Comparison of ENCODE assay signal across 14 mouse cellular contexts in the genomic region with DNA sequence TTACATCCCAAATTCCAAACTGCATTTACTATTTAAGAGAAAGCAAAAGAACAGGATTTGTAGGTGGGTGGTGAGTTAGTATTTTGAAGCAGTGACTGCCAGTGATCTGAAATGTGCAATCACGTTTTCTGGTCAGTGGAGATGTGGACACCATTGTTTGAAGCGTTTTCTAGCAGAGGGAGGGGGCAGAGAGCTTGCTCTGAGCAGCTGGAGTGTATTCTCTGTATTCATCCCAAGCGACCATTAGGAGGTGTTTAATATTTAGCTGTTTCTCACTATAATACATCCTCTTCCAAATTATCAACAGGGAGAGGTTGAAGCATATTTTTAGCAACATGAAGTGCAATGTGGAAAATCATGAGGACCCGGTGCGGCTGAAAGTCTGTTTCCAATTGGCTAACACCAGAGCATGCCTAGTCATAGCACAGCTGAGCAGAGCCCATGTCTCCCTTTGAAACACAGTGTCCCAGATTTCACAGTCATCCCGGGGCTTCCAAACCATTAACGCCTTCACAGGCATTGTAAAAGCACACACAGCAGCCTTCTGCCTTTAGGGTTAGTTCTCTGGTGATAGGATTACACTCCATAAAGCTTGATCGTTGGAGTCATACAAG. TPM values are rescaled to one million over a fixed set of nuclear protein-coding genes. Genes with fewer than 3 reads are reported as not detected.
A peak's percentile ranks its signal among the peaks of the same experiment; 100 is the strongest.
DNase-seq lines count a peak whose midpoint lies in the region; ATAC-seq and TF ChIP-seq lines count a peak whose summit lies in the region.
"Had no signal": no experiment of that assay in that cellular context is flagged by ENCODE, and none has a peak within 500 bp of the region (broad histone marks: within the 10 kb centered on the region; RNA-seq: fewer than 3 reads in every experiment).

No protein-coding gene starts in this region.

- no peak overlapping the region; the same call in 1 of the 2 replicates for H3K27ac ChIP-seq in midbrain, embryonic 13.5 days
- H3K27ac ChIP-seq in midbrain, embryonic 11.5 days (ENCODE audit: low read depth, low read length): no peak overlapping the region
- peak overlapping the region; percentile 2; the same call in 1 of the 2 replicates for H3K27ac ChIP-seq in hindbrain, postnatal 0 days
- H3K27ac ChIP-seq: neural tube, embryonic 12.5 days had no signal

- TF ChIP-seq CTCF in hindbrain, postnatal 0 days (IDR thresholded peaks at IDR 0.05; ENCODE audit: low read depth): no peak

- no peak overlapping the region for H3K9ac ChIP-seq in midbrain, embryonic 13.5 days (replicated peaks)
- no peak overlapping the region for H3K9ac ChIP-seq in midbrain, embryonic 11.5 days (ENCODE audit: low read length)
- H3K9ac ChIP-seq in hindbrain, postnatal 0 days (replicated peaks; ENCODE audit: low read length): no peak overlapping the region
- H3K9ac ChIP-seq: neural tube, embryonic 12.5 days had no signal

- H3K9me3 ChIP-seq in midbrain, embryonic 13.5 days: no peaks in the 10 kb centered on the region
- no peaks in the 10 kb centered on the region for H3K9me3 ChIP-seq in midbrain, embryonic 11.5 days (ENCODE audit: control insufficient read depth, low read length)
- H3K9me3 ChIP-seq in hindbrain, postnatal 0 days (ENCODE audit: low read length): no peaks in the 10 kb centered on the region
- H3K9me3 ChIP-seq: neural tube, embryonic 12.5 days had no signal

- H3K4me2 ChIP-seq in midbrain, embryonic 13.5 days (replicated peaks): 0 out of 2 replicates have a peak overlapping the region, but pooled peaks have one; percentile 19
- H3K4me2 ChIP-seq in midbrain, embryonic 11.5 days: no peak overlapping the region
- H3K4me2 ChIP-seq in hindbrain, postnatal 0 days (ENCODE audit: low read depth, low read length): 0 out of 2 replicates have a peak overlapping the region, but pooled peaks have one; percentile 3
- H3K4me2 ChIP-seq: neural tube, embryonic 12.5 days had no signal

- H3K27me3 ChIP-seq in midbrain, embryonic 13.5 days: no peaks in the 10 kb centered on the region
- no peaks in the 10 kb centered on the region for H3K27me3 ChIP-seq in midbrain, embryonic 11.5 days (ENCODE audit: control insufficient read depth, insufficient read depth, low read length)
- no peaks in the 10 kb centered on the region for H3K27me3 ChIP-seq in hindbrain, postnatal 0 days (ENCODE audit: insufficient read depth, low read length)
- H3K27me3 ChIP-seq: neural tube, embryonic 12.5 days had no signal

- no peak for ATAC-seq in CD4-positive, CD25-positive, alpha-beta regulatory T cell, adult 4 months
- peak; percentile 62; the same call in 1 of the 2 replicates for ATAC-seq in midbrain, embryonic 13.5 days
- ATAC-seq in midbrain, embryonic 11.5 days (ENCODE audit: low FRiP score): no peak
- peak; percentile 81 for ATAC-seq in hindbrain, postnatal 0 days
- ATAC-seq: lung, postnatal 0 days had no signal

- H3K4me1 ChIP-seq in midbrain, embryonic 13.5 days (replicated peaks): 0 out of 2 replicates have a peak, but pooled peaks cover 3% of the 10 kb centered on the region
- no peaks in the 10 kb centered on the region for H3K4me1 ChIP-seq in midbrain, embryonic 11.5 days (ENCODE audit: control insufficient read depth, insufficient read depth, low read length)
- H3K4me1 ChIP-seq in hindbrain, postnatal 0 days (ENCODE audit: insufficient read depth, low read length): no peaks in the 10 kb centered on the region
- H3K4me1 ChIP-seq: neural tube, embryonic 12.5 days had no signal

- WGBS in midbrain, embryonic 13.5 days: 47% methylated on average over 8 of the region's 8 CpGs
- 56% methylated on average over 8 of the region's 8 CpGs for whole genome bisulfite sequencing in midbrain, embryonic 11.5 days
- WGBS in hindbrain, postnatal 0 days: 32% methylated on average over 8 of the region's 8 CpGs

- DNase-seq in CD4-positive, CD25-positive, alpha-beta regulatory T cell, adult 2 months (ENCODE audit: low read depth, low spot score): peak; percentile 11
- no peak for DNase-seq in midbrain, embryonic 11.5 days (ENCODE audit: low spot score, missing footprints)
- DNase-seq in hindbrain, postnatal 0 days (ENCODE audit: low spot score): peak; percentile 56
- DNase-seq in retina, embryonic 14.5 days (ENCODE audit: low spot score): peak; percentile 50
- no peak for DNase-seq in cerebellum, postnatal 10 days
- no peak for DNase-seq in embryo, embryonic 10.5 days (ENCODE audit: low spot score)
- DNase-seq: kidney, postnatal 10 days had no signal

- no peak overlapping the region for H3K4me3 ChIP-seq in midbrain, embryonic 13.5 days (replicated peaks)
- no peak overlapping the region for H3K4me3 ChIP-seq in midbrain, embryonic 11.5 days (ENCODE audit: low read depth, low read length)
- no peak overlapping the region for H3K4me3 ChIP-seq in hindbrain, postnatal 0 days (ENCODE audit: low read length)
- H3K4me3 ChIP-seq: neural tube, embryonic 12.5 days had no signal

- no peaks in the 10 kb centered on the region for H3K36me3 ChIP-seq in midbrain, embryonic 13.5 days
- H3K36me3 ChIP-seq in midbrain, embryonic 11.5 days (ENCODE audit: control insufficient read depth, insufficient read depth, low read length): no peaks in the 10 kb centered on the region
- no peaks in the 10 kb centered on the region for H3K36me3 ChIP-seq in hindbrain, postnatal 0 days (ENCODE audit: insufficient read depth, low read length)
- H3K36me3 ChIP-seq: neural tube, embryonic 12.5 days had no signal

RNA-seq across cellular contexts. Expression of gene Icos, which starts 41.7 kb away (rescaled TPM):
- 100 to 1,000 TPM; 309 to 337 TPM for polyA plus RNA-seq in CD4-positive, CD25-positive, alpha-beta regulatory T cell, adult 4 months (2017; shearing (Covaris generic))
- 0.09 TPM in 1 of 2 replicates, not detected in the other for polyA plus RNA-seq in midbrain, embryonic 13.5 days (2015; fragmentation: Nextera tagmentation; extraction: Ambion mirVana)
- polyA plus RNA-seq in midbrain, embryonic 11.5 days (2014; fragmentation: Nextera tagmentation; extraction: Ambion mirVana): 0.04 and 0.10 TPM in 2 replicates
- 0.25 TPM in 1 of 2 replicates, not detected in the other for total RNA-seq in hindbrain, postnatal 0 days (2014; rRNA removed)
- polyA plus RNA-seq in hindbrain, postnatal 0 days (2015; fragmentation: Nextera tagmentation; extraction: Ambion mirVana): 0.10 and 0.19 TPM in 2 replicates

RNA-seq across cellular contexts. Expression of gene Ctla4, which starts 49.3 kb away (rescaled TPM):
- polyA plus RNA-seq in CD4-positive, CD25-positive, alpha-beta regulatory T cell, adult 4 months (2017; shearing (Covaris generic)): 100 to 1,000 TPM; 274 to 291 TPM
- polyA plus RNA-seq in midbrain, embryonic 13.5 days (2015; fragmentation: Nextera tagmentation; extraction: Ambion mirVana): not detected in 2 replicates
- not detected in 2 replicates for polyA plus RNA-seq in midbrain, embryonic 11.5 days (2014; fragmentation: Nextera tagmentation; extraction: Ambion mirVana)
- not detected in 2 replicates for total RNA-seq in hindbrain, postnatal 0 days (2014; rRNA removed)
- polyA plus RNA-seq in hindbrain, postnatal 0 days (2015; fragmentation: Nextera tagmentation; extraction: Ambion mirVana): not detected in 2 replicates
- total RNA-seq: adrenal gland, postnatal 4 days; left cerebral cortex, postnatal 36 days had no signal
- polyA plus RNA-seq: lung, postnatal 0 days; neural tube, embryonic 12.5 days; stomach, embryonic 14.5 days had no signal

Comparison
In these comparisons a context has a peak if more than half of its experiments do, and no peak if none do; other contexts are left out.
1. ATAC-seq: peak in midbrain, embryonic 13.5 days (single experiment) and hindbrain, postnatal 0 days (single experiment); none in CD4-positive, CD25-positive, alpha-beta regulatory T cell, adult 4 months (single experiment) and midbrain, embryonic 11.5 days (single experiment).
2. DNase-seq: peak in CD4-positive, CD25-positive, alpha-beta regulatory T cell, adult 2 months (single experiment), hindbrain, postnatal 0 days (single experiment) and retina, embryonic 14.5 days (single experiment); none in midbrain, embryonic 11.5 days (single experiment), cerebellum, postnatal 10 days (0 of 2) and embryo, embryonic 10.5 days (single experiment).
3. RNA of gene Icos, which starts 41.7 kb away (polyA plus RNA-seq): 309 to 337 TPM in CD4-positive, CD25-positive, alpha-beta regulatory T cell, adult 4 months; 0.10 to 0.19 TPM in hindbrain, postnatal 0 days, 0.09 TPM in midbrain, embryonic 13.5 days and 0.04 to 0.10 TPM in midbrain, embryonic 11.5 days; every median in the first group is over 100 times any median in the second.
4. RNA of gene Ctla4, which starts 49.3 kb away (polyA plus RNA-seq): 274 to 291 TPM in CD4-positive, CD25-positive, alpha-beta regulatory T cell, adult 4 months; not detected in midbrain, embryonic 13.5 days, not detected in midbrain, embryonic 11.5 days and not detected in hindbrain, postnatal 0 days; every median in the first group is over 100 times any median in the second.